Mouse (Mus musculus) cerebellum, adult 9-10 months (tissue): ENCODE measurements around the gene Veph1.

Experiments
- DNase-seq: peaks from one replicate; pipeline ENCODE4 v3.0.0; 2022

Veph1 gene

GRCm38 (mm10) chr3:66220554-66221242 is 75.9 kb downstream of the Veph1 start:
- DNase-seq, result no peak

DNA sequence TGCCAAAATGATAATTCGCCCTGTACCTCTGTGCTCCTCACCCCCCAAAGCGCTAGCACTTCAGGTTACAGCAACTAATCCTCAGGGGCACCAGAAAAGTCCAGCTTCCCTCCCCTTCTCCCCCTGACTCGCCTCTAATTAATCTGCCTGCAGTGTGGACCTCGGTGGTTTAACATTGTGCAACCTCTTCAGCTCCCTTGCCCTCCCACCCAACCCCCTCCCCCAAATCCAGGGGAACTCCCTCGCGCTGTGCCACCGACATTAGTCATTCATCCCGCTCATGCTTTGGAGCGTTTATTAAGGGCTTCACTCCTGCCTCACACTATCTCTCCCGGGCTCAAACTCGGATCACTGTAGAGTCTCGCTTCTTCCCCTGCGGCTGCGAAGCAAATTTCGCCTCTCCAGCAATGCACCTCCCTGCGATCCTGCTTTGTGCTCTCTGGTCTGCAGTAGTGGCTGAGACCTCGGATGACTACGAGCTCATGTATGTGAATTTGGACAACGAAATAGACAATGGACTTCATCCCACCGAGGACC is 76.9 kb downstream of the Veph1 start, which contains the start of gene Ptx3:
Gene Ptx3, plus strand, starts transcription at position 256 of the 537 bp plus-strand sequence.
- no peak for DNase-seq

GRCm38 (mm10) chr3:66215759-66216158 is 80.9 kb downstream of the Veph1 start:
- DNase-seq, result no peak

DNA sequence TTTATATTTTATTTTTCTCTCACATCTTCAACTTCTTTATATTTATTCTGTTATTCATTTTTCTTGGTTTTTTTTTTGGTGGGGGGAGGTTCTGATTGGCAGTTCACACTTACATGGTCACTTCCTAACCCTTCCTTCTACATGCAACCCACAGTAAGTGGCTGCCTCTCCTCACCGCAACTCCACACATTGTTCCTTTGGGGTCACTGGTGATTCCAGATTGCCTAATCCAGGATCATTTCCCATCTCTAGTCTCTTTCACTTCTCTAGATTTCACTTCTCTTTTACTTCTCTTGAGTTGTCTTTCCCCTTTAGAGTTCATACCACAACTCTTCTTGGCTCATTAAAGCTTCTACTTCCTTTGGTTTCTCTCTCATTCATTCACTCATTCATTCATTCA is 83.1 kb downstream of the Veph1 start:
- DNase-seq, result no peak

GRCm38 (mm10) chr3:66208836-66209573 is 87.6 kb downstream of the Veph1 start:
- DNase-seq, result no peak

DNA sequence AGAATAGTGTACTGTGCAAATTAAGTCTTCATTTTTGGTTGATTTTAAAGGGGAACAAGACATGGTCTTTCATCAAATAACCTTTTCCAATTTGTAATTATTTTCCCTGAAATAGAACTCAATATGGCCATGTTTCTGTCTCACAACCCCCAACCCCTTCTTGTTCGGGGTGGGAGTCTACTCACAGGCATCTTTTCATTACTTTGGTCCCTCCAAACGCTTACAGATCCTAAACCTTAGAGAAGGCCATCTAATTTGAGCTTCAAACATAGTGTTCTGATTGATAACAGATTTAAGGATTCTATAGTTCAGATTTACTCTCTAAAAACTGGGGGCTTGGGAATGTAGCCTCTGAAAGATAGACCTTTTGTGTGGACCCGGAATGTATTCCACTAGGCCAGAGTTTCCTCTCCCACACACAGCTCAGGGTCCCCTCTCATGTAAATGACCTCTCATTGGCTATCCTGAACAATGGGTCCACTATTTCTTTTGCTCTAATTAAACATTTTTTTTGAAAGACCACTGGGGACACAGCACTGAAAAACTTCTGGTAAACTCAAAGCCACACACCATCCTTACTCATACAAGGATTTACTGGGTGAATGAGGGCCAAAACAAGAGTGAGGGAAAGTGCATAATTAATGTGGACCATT is 102.6 kb downstream of the Veph1 start:
- no peak for DNase-seq

DNA sequence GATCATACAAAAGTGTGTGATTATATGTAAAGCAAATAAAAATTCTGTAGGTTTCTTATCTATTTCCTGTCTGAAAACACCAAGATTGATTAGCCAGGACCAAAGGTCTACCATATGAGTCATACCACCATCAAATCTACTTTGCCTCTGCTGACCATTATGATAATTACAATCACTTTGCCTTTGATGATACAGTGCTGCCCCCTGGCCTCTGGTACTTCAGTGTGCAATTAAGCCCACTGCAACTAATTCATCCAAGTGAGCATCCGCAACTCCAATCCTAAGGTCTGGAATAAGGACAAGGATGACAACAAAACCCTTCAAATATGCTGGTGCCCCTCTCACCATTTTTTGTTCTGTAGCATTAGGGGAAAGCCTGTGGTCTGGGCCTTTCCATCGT is 117.0 kb downstream of the Veph1 start:
- no peak for DNase-seq

DNA sequence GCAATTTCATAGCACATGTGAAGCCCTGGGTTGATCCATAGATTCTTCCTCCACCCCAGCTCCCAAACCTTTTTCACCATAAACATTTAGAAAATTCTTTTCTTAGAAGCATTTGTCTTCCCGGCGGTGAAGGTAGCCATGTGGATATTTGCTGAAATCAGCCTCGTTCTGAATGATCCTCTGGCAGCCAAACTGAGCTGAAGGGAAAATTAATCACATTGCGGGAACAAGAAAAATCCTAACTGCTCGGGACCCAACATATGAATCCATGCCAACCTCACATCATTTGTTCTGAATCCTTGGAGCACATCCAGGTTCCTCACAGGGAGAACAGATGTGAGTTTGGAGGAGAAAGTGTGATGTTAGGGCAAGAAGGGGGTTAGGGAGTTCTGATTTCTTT is 123.7 kb downstream of the Veph1 start:
- no peak for DNase-seq

- no peak for DNase-seq
These were observed 126.6 kb downstream of the Veph1 start for GRCm38 (mm10) chr3:66169873-66170538.

- no peak for DNase-seq
These were observed 129.9 kb downstream of the Veph1 start for GRCm38 (mm10) chr3:66166606-66167290.

DNA sequence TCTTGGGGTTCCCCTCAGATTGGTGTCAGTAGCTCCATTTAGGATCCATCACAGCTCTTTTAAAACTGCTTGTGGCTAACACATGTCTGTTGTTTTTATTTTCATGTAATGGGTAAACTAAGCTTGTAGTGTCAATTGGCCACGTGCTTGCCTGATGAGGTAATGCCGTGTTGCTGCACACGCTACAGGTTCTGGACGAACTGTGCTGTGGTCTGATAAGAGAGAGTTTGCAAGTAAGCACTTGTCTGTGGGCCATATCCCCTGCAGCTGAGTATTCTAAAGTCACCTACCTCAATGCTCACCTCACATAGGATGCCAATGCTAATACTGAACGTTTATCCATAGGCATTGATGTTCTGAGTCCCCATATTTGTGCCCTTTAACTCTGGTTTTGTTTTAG is 131.6 kb downstream of the Veph1 start:
- DNase-seq, result no peak

- no peak for DNase-seq
These were observed 132.1 kb downstream of the Veph1 start for GRCm38 (mm10) chr3:66164585-66164984.

DNA sequence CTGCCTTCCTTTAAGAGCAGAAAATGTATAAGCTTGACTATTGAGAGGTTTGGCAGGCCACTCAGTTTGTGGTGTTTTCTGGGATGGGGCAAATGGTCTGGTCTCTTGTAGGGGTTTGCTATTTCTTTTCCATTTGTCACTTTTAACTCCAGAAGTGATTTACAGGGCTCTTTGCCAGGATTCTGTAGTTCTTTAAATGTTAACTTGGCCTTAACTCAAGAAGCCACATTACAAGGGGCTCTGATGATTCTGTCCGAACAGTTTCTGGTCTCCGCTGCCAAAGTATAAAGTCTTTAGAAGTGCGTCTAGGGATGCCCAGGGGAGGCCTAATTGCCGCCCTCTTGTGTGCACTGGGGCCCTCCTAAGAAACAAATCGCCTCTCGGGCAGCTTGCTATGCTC is 134.0 kb downstream of the Veph1 start:
- no peak for DNase-seq

DNA sequence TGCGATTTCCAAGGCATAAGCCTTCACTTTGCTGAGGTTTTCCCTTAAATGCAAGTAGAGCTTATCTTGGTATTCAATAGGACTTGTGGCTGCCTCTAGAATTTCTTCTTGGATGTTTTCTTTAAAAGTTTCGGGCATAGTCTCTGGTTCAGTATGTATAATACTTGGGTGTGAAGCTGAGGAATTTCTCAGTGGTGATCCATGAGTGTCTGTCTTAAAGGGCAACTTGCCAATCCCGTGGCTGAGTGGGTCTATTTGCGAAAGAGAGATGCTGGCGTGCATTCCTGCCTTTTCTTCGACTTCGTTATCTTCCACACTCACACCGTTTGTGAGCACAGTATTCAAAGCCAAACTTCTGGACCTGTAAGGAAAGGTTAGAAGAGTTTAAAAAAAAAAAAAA is 138.7 kb downstream of the Veph1 start:
- DNase-seq, result no peak

DNA sequence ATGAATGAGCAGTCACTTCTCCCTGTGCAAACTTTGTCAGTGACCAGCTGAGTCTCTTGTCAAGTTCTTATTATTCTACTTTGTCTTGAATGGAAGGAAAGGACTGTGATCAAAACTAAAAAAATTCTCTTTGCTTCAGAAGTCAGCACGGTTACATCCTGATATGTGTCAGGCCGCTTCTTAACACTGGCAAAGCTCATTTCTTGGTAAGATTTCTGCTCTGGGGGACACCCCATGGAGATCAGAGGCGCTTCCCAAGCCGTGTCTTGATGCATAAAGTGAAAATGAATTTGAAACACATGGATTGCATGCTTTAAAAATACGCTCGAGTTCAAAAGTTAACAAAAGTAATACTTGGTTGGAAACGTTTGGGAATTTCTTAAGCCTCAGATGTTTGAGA is 159.0 kb downstream of the Veph1 start:
- DNase-seq, result no peak

GRCm38 (mm10) chr3:66131264-66131950 is 165.2 kb downstream of the Veph1 start:
- no peak for DNase-seq

DNA sequence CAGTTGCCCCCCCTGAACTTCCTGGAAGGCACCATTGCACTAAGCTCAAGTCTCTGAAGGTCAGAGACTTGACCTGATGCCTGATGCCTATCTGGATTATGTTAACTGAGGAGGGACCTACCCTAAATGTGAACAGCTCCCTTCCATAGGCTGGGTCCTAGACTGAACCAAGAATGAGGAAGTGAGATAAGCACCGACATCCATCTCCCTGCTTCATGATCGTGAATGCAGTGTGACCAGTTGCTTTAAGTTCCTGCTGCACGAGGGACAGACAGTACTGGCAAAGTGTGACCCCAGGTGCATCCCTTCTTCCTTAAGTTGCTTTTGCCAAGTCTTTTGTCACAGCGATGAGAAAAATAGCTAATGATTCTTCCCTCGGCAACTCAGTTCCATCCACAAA is 166.9 kb downstream of the Veph1 start:
- no peak for DNase-seq

- DNase-seq, result no peak
These were observed 191.1 kb downstream of the Veph1 start for GRCm38 (mm10) chr3:66105493-66105892.

- no peak for DNase-seq
These were observed 194.1 kb downstream of the Veph1 start for GRCm38 (mm10) chr3:66102599-66102932.

GRCm38 (mm10) chr3:66101809-66102598 is 194.6 kb downstream of the Veph1 start:
- DNase-seq, result no peak

- DNase-seq, result no peak
These were observed 195.6 kb downstream of the Veph1 start for GRCm38 (mm10) chr3:66101074-66101473.
